Mouse (Mus musculus): ENCODE data around the gene Pde6h.

The Pde6h gene

DNA sequence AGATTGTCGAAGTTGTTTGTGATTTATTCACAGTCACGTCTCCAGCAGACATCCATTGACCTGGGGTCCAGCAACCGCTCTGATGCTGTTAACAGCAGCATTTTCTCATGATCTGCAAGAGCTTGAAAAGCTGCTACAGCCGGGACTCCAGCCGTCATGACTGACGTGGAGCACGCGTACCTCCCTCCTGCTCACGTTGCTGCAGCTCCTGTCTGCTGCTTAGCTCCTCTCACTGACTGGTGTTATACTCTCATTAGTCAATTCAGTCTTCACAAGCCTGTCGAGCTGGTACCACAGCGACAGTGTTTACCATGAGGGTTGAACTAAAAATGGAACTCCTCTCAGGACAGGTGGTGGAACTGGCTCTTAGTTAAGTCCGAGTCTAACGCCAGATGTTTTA is 62.4 kb downstream of the Pde6h start:
- DNase-seq = no peak

DNA sequence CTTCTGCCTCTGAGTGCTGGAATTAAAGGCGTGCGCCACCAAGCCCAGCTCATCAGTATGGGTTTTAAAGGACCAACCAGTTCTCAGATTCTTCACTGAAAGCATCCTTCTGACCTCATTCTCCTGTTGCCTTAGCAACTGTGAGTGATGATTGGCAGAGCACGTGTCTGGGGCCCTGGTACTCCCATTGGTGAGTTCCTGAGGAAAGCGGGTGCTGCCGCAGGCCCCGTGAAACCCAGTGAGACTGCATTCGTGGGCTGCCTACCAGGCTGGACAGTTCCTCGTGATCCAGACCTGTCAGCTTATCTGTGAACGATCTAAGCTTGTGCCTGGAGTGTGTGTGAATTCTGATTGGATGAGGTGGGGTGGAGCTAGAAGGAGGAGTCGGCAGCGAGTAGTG is 63.1 kb downstream of the Pde6h start:
- DNase-seq = no peak

DNA sequence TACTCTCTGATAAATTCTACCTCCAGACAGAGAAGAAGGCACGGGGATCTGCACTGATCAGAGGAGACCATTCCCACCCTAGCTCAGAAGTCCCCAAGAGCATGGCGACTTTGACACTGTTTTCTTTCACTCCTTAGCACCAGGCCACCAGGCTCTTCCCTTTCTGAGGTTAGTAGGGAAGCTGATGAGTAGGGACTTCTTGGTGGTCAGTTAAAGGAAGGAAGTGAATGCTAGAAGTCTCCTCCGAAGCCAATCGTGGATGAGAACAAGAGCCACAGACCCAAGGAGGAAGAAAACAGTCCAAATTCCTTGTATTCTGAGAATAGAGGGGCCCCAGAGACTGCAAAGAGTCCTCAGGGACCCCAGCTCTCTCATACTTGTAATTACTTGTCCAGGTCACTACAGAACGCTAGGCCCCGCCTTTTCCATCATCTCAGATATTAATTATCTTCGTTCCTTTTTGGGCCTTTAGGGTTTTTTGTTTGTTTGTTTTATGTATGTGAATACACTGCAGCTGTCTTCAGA is 65.0 kb downstream of the Pde6h start:
- DNase-seq = no peak

- DNase-seq = no peak
These were observed 66.3 kb downstream of the Pde6h start for GRCm38 (mm10) chr6:136989824-136990497.

DNA sequence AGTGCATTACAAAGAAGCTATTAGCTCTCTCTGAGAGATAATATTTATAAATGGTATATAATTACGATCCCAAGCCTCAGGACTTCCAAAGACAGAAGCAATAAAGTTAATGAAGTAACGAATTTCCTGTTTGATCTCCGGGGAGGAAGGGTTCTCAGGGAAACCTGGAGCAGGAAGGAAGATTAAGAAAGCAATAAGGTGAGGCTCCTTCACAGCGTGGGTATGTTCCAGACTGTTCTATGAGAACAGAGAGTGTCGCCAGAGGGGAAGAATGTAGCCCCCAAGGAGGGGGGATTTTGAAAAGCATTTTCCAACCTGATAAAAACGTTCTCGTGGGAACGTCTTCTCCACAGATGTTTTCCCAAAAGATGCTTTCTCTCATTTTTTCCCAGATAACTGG is 66.9 kb downstream of the Pde6h start:
- no peak for DNase-seq

- DNase-seq = no peak
These were observed 69.9 kb downstream of the Pde6h start for GRCm38 (mm10) chr6:136993574-136993973.

DNA sequence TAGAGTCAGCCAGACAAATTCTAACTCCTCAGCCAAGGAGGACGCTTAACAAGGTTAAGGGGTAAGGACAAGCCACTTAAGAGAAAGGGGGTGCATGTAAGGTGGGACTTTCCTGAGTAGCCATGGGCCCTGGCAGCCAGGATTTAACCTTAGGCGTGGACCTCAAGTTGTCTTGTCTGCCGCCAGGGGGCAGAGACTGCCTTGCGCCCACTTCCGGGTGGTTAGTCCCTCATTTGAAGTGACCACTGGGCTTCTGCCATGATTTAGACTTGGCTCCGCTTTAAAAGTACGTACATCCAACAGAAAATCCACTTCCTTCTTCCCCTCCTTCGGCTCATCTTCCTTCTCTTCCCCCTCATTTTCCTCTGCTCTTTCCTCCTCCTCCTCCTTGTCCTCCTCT is 71.9 kb downstream of the Pde6h start:
- DNase-seq = peak in 1 of 2 experiments; percentile 26

DNA sequence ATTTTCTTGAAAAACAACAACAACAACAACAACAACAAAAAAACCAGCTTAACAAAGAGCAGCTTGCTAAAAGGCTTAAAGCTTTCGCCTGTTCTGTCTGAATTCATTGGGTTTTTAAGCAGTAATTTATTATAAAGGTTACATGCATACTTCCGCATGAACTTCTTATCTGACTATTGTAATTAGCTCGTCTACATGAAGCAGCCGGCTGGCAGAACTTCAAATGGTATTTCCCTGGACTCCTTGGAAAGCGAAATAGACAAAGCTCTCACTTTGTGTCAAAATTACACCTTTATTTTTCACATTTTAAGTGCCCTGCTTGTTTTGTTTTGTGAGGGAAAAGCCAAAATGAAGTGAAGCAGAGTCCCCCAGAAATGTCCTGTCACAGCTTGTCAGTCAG is 72.7 kb downstream of the Pde6h start:
- no peak for DNase-seq

DNA sequence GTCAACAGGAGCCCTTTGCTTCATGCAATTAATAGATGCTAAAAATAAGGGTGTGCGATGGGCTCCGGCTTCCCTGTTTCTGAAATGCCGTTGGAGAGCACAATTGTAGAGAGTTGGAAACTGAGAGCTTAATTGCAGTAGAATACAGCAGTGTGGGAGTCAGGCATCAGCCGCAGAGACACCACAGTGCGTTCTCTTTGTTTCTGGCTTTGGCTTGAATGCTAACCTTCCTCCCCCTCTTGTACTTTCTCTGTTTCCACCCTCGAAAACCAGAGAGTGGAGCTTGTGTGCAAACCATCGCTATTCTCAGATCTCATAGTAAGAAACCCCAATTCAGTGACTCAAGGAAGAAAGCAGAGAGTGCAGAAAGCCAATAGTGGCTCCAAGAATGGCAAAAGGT is 74.5 kb downstream of the Pde6h start:
- no peak for DNase-seq

DNA sequence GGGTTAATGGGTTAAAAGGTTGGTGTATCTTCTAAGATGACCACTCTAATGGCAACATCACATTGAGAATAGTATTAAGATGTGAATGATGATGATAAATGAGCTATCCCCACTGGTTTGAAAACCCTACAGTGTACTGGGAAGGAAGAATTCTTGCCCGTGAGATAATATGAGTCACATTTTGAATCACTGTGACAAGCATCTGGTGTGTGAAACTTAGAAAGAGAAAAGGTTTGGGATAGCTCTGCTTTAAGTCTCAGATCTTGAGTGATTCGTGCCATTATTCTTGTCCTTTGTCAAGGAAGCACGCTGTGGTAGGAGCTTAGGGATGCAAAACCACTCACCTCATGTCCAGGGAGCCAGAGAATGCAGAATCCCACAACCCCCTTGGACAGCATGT is 75.4 kb downstream of the Pde6h start:
- DNase-seq = no peak

DNA sequence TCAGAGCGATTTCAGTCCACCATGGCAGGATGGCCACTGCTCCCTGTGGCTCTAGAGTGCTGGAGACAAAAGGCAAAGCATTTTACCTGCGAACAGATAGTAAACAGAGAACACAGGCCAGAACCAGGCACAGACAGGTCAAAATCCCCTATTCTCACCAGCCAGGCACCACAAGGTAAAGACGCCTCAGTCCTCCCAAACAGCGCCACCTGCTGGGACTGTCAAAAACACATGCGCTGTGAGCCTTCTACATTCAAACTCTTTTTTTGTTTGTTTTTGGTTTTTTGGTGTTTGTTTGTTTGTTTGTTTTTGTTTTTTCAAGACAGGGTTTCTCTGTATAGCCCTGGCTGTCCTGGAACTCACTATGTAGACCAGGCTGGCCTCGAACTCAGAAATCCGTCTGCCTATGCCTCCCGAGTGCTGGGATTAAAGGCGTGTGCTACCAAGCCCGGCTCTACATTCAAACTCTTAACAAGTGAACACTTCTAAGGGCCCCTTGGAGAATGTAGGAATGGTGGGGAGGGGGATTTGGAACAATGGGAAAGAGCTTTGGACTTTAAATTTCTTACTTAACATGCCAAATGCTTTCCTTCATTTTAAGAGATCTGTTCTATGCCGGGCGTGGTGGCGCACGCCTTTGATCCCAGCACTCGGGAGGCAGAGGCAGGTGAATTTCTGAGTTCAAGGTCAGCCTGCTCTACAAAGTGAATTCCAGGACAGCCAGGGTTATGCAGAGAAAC is 76.2 kb downstream of the Pde6h start:
- DNase-seq = no peak

- DNase-seq = no peak
These were observed 77.1 kb downstream of the Pde6h start for GRCm38 (mm10) chr6:137000706-137001105.

DNA sequence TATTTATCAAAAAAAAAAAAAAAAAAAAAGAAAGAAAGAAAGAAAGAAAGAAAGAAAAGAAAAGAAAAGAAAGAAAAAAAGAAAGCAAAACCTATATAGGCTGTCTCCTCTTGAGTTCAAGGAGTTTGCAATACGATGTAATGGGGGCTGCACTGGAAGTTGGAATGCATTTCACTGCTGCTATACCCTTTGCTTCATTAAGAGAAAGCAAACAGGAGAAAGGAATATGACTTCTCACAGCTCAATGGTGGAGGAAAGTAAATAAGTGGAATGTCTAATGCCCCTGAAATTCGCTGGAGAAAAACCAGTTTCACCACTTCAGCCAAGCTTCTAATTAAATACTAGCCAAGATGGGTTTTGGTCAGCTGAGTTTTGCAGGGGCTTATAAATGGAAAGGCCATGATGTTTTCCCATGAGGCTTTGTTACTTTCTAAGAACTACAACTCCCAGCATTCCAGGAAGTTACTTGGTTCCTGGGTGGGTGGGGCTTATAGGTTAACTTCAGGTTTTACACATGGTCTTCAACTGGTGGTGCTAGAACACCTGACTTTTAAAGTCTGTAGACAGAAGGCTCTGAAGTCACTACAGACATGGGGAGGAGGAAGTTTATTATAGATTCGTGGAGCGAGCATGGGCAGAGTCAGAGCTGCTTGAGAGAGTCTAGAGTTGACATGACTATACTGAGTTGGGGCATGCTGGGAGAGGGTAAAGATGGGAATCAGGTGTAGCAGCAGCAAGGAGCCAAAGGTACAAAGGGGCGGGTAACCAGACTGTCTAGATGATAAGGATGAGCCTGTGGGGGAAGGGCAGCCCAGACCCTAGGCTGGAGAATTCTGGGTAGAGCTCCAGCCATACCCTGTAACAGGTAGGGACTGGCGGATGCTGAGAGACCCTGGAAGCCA is 77.9 kb downstream of the Pde6h start:
- no peak for DNase-seq

DNA sequence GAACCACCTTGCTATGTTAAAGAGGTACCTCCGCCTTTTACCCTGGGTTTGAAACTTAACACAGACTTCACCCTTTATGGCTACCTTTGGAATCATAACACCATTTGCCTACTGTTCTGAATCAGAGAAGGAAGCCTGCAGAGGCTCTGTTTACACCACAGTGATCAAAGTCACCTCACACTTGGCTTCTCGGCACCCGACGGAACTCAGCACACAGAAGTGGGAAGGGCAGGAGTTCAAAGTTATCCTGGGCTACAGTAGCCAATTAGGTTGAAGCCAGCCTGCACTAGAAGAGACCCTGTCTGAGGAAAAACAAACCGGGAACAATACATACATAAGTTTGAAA is 78.5 kb downstream of the Pde6h start:
- DNase-seq = no peak

DNA sequence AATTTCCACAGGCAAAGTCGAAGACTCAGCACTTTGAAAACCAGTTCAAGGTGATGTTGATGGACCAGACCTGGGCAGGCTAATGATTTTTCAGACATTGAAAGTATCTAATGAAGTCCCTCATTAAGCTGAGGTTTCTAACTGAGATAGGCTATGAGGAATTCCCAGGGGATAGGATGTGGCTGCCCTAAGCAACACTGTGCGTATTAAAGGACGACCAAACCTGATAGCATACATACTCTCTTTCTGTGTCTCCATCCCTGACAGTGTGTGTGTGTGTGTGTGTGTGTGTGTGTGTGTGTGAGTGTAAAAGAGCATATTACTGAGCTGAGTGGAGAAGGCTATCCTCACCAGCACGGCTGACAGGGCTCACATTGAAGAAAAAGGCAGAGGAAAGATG is 80.7 kb downstream of the Pde6h start:
- DNase-seq = no peak

DNA sequence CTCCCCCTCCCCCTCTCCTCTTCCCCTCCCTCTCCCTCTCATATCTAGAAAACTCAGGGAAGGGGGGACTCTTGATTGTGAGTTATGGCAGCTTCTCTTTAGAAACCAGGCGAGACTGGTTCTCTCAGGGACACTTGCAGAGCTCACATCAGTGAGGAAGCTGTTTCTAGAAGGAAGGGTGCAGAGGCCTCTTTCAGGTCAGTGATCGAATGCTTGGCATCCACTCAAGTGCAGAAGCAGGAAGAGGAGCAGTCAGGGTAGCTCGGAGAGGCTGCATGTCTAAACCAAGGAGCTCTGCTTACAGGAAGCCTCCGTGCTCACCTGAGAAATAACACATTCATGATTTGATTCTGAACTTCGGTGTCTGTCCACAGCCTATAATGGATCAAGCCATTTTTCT is 87.6 kb downstream of the Pde6h start:
- DNase-seq = no peak

DNA sequence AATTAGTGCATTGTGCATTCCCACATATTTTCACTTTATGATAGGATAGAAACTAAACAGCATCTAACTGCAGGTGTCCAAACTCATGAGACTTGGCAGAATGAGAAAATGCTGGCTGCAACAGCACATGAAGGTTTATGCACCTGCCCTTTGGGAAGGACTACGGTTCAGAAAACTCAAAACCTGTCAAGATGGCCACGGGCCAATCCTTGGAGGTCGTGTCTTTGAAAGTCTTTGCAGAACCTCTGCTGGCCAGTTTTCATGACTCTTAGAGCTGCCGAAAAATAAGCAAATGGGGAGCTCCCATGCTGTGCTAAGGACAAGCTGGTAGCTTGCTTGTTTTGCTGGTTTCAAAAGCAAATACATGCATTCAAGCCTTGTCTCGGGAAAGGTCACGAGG is 90.7 kb downstream of the Pde6h start:
- DNase-seq = peak; percentile 35 to 55

GRCm38 (mm10) chr6:137017216-137017973 is 93.8 kb downstream of the Pde6h start:
- no peak for DNase-seq

All from cerebellum, postnatal 25 days (tissue).